Mouse (Mus musculus): ENCODE results near the gene Nkain1. TPM values are rescaled to one million over a fixed set of nuclear protein-coding genes. Genes with fewer than 3 reads are reported as not detected.

Nkain1 gene
- polyA plus RNA-seq, 1 experiment from 2014 or later, result 1.9 TPM

- WGBS (ENCODE audit: insufficient replicate concordance), result 20% methylated on average over 1 of the region's 1 CpGs
- H3K4me1 ChIP-seq (ENCODE audit: control insufficient read depth, insufficient read depth, low read length), result peaks cover 9% of the 10 kb centered on the region
- ATAC-seq (replicated peaks; ENCODE audit: insufficient number of reproducible peaks, low FRiP score, low TSS enrichment), result no peak
These were observed 17.0 kb downstream of the Nkain1 start for GRCm38 (mm10) chr4:130556992-130557391.

GRCm38 (mm10) chr4:130556224-130556623 lies 17.7 kb downstream of the Nkain1 start:
- H3K9ac ChIP-seq (ENCODE audit: low read depth, low read length), result no peak overlapping the region
- WGBS (ENCODE audit: insufficient replicate concordance), result 42% methylated on average over 5 of the region's 5 CpGs
- no peak overlapping the region for H3K27ac ChIP-seq (ENCODE audit: low read depth, low read length)
- H3K27me3 ChIP-seq (ENCODE audit: control insufficient read depth, insufficient read depth, low read length), result no peaks in the 10 kb centered on the region
- peaks cover 9% of the 10 kb centered on the region for H3K4me1 ChIP-seq (ENCODE audit: control insufficient read depth, insufficient read depth, low read length)
- H3K36me3 ChIP-seq (ENCODE audit: control insufficient read depth, insufficient read depth, low read length), result no peaks in the 10 kb centered on the region
- no peak overlapping the region for H3K4me2 ChIP-seq
- no peak overlapping the region for H3K4me3 ChIP-seq (ENCODE audit: low read depth, low read length)
- no peaks in the 10 kb centered on the region for H3K9me3 ChIP-seq (replicated peaks; ENCODE audit: control insufficient read depth, low read length)
- no peak for ATAC-seq (replicated peaks; ENCODE audit: insufficient number of reproducible peaks, low FRiP score, low TSS enrichment)

More at GRCm38 (mm10) chr4:130556992-130557391, 17.0 kb downstream of the Nkain1 start:
- H3K9me3 ChIP-seq (replicated peaks; ENCODE audit: control insufficient read depth, low read length), result no peaks in the 10 kb centered on the region
- H3K27ac ChIP-seq (ENCODE audit: low read depth, low read length), result no peak overlapping the region
- H3K9ac ChIP-seq (ENCODE audit: low read depth, low read length), result no peak overlapping the region
- H3K27me3 ChIP-seq (ENCODE audit: control insufficient read depth, insufficient read depth, low read length), result no peaks in the 10 kb centered on the region
- H3K4me3 ChIP-seq (ENCODE audit: low read depth, low read length), result no peak overlapping the region
- no peaks in the 10 kb centered on the region for H3K36me3 ChIP-seq (ENCODE audit: control insufficient read depth, insufficient read depth, low read length)
- no peak overlapping the region for H3K4me2 ChIP-seq

GRCm38 (mm10) chr4:130553121-130553448 lies 20.9 kb downstream of the Nkain1 start:
- peak; percentile 5; the same call in 1 of the 2 replicates for ATAC-seq (replicated peaks; ENCODE audit: insufficient number of reproducible peaks, low FRiP score, low TSS enrichment)
- no peak overlapping the region for H3K27ac ChIP-seq (ENCODE audit: low read depth, low read length)
- H3K27me3 ChIP-seq (ENCODE audit: control insufficient read depth, insufficient read depth, low read length), result no peaks in the 10 kb centered on the region
- no peaks in the 10 kb centered on the region for H3K9me3 ChIP-seq (replicated peaks; ENCODE audit: control insufficient read depth, low read length)
- 29% methylated on average over 6 of the region's 6 CpGs for WGBS (ENCODE audit: insufficient replicate concordance)
- no peak overlapping the region for H3K4me3 ChIP-seq (ENCODE audit: low read depth, low read length)
- peaks cover 9% of the 10 kb centered on the region for H3K4me1 ChIP-seq (ENCODE audit: control insufficient read depth, insufficient read depth, low read length)
- no peak overlapping the region for H3K9ac ChIP-seq (ENCODE audit: low read depth, low read length)
- no peaks in the 10 kb centered on the region for H3K36me3 ChIP-seq (ENCODE audit: control insufficient read depth, insufficient read depth, low read length)
- no peak overlapping the region for H3K4me2 ChIP-seq

- Histone ChIP-seq H3K27ac (ENCODE audit: low read depth, low read length) (no peak overlapping the region), H3K9ac (ENCODE audit: low read depth, low read length) (no peak overlapping the region), H3K36me3 (ENCODE audit: control insufficient read depth, insufficient read depth, low read length) (no peaks in the 10 kb centered on the region), H3K4me1 (ENCODE audit: control insufficient read depth, insufficient read depth, low read length) (peaks cover 9% of the 10 kb centered on the region), H3K27me3 (ENCODE audit: control insufficient read depth, insufficient read depth, low read length) (no peaks in the 10 kb centered on the region), H3K4me2 (no peak overlapping the region), H3K9me3 (replicated peaks; ENCODE audit: control insufficient read depth, low read length) (no peaks in the 10 kb centered on the region), H3K4me3 (ENCODE audit: low read depth, low read length) (no peak overlapping the region)
- 21% methylated on average over 8 of the region's 8 CpGs for WGBS (ENCODE audit: insufficient replicate concordance)
- peak; percentile 48; the same call in 1 of the 2 replicates for ATAC-seq (replicated peaks; ENCODE audit: insufficient number of reproducible peaks, low FRiP score, low TSS enrichment)
These were observed 21.5 kb downstream of the Nkain1 start for GRCm38 (mm10) chr4:130552312-130553120.

- Histone ChIP-seq H3K4me3 (ENCODE audit: low read depth, low read length) (no peak overlapping the region), H3K27me3 (ENCODE audit: control insufficient read depth, insufficient read depth, low read length) (no peaks in the 10 kb centered on the region), H3K27ac (ENCODE audit: low read depth, low read length) (no peak overlapping the region), H3K4me2 (no peak overlapping the region), H3K9ac (ENCODE audit: low read depth, low read length) (no peak overlapping the region), H3K4me1 (ENCODE audit: control insufficient read depth, insufficient read depth, low read length) (peaks cover 13% of the 10 kb centered on the region), H3K9me3 (replicated peaks; ENCODE audit: control insufficient read depth, low read length) (no peaks in the 10 kb centered on the region), H3K36me3 (ENCODE audit: control insufficient read depth, insufficient read depth, low read length) (no peaks in the 10 kb centered on the region)
- ATAC-seq (replicated peaks; ENCODE audit: insufficient number of reproducible peaks, low FRiP score, low TSS enrichment), result no peak
- 87% methylated on average over 9 of the region's 9 CpGs for WGBS (ENCODE audit: insufficient replicate concordance)
These were observed 23.5 kb downstream of the Nkain1 start for GRCm38 (mm10) chr4:130550511-130550910.

- WGBS (ENCODE audit: insufficient replicate concordance), result 85% methylated on average over 8 of the region's 8 CpGs
- H3K27ac ChIP-seq (ENCODE audit: low read depth, low read length), result no peak overlapping the region
- ATAC-seq (replicated peaks; ENCODE audit: insufficient number of reproducible peaks, low FRiP score, low TSS enrichment), result no peak
- H3K36me3 ChIP-seq (ENCODE audit: control insufficient read depth, insufficient read depth, low read length), result no peaks in the 10 kb centered on the region
- H3K4me1 ChIP-seq (ENCODE audit: control insufficient read depth, insufficient read depth, low read length), result peaks cover 13% of the 10 kb centered on the region
- no peaks in the 10 kb centered on the region for H3K27me3 ChIP-seq (ENCODE audit: control insufficient read depth, insufficient read depth, low read length)
- no peak overlapping the region for H3K4me3 ChIP-seq (ENCODE audit: low read depth, low read length)
- H3K9me3 ChIP-seq (replicated peaks; ENCODE audit: control insufficient read depth, low read length), result no peaks in the 10 kb centered on the region
- no peak overlapping the region for H3K4me2 ChIP-seq
- no peak overlapping the region for H3K9ac ChIP-seq (ENCODE audit: low read depth, low read length)
These were observed 24.8 kb downstream of the Nkain1 start for GRCm38 (mm10) chr4:130549189-130549588.

GRCm38 (mm10) chr4:130546798-130547562 lies 27.0 kb downstream of the Nkain1 start:
- Histone ChIP-seq H3K4me3 (ENCODE audit: low read depth, low read length) (no peak overlapping the region), H3K27ac (ENCODE audit: low read depth, low read length) (no peak overlapping the region), H3K4me2 (no peak overlapping the region), H3K9ac (ENCODE audit: low read depth, low read length) (no peak overlapping the region), H3K27me3 (ENCODE audit: control insufficient read depth, insufficient read depth, low read length) (no peaks in the 10 kb centered on the region), H3K4me1 (ENCODE audit: control insufficient read depth, insufficient read depth, low read length) (peaks cover 3% of the 10 kb centered on the region; the same call in 1 of the 2 replicates), H3K36me3 (ENCODE audit: control insufficient read depth, insufficient read depth, low read length) (no peaks in the 10 kb centered on the region), H3K9me3 (replicated peaks; ENCODE audit: control insufficient read depth, low read length) (no peaks in the 10 kb centered on the region)
- no peak for ATAC-seq (replicated peaks; ENCODE audit: insufficient number of reproducible peaks, low FRiP score, low TSS enrichment)
- WGBS (ENCODE audit: insufficient replicate concordance), result 21% methylated on average over 13 of the region's 13 CpGs

- Histone ChIP-seq H3K36me3 (ENCODE audit: control insufficient read depth, insufficient read depth, low read length) (no peaks in the 10 kb centered on the region), H3K4me3 (ENCODE audit: low read depth, low read length) (no peak overlapping the region), H3K27ac (ENCODE audit: low read depth, low read length) (no peak overlapping the region), H3K9ac (ENCODE audit: low read depth, low read length) (no peak overlapping the region), H3K27me3 (ENCODE audit: control insufficient read depth, insufficient read depth, low read length) (no peaks in the 10 kb centered on the region), H3K9me3 (replicated peaks; ENCODE audit: control insufficient read depth, low read length) (no peaks in the 10 kb centered on the region), H3K4me1 (ENCODE audit: control insufficient read depth, insufficient read depth, low read length) (peaks cover 3% of the 10 kb centered on the region; the same call in 1 of the 2 replicates), H3K4me2 (no peak overlapping the region)
- WGBS (ENCODE audit: insufficient replicate concordance), result 71% methylated on average over 9 of the region's 9 CpGs
- no peak for ATAC-seq (replicated peaks; ENCODE audit: insufficient number of reproducible peaks, low FRiP score, low TSS enrichment)
These were observed 29.6 kb downstream of the Nkain1 start for GRCm38 (mm10) chr4:130544392-130544791.

Measured in heart, embryonic 11.5 days (tissue).